Mouse (Mus musculus): ENCODE measurements around the gene Asb3.
A peak's percentile ranks its signal among the peaks of the same experiment; 100 is the strongest.

The Asb3 gene

DNA sequence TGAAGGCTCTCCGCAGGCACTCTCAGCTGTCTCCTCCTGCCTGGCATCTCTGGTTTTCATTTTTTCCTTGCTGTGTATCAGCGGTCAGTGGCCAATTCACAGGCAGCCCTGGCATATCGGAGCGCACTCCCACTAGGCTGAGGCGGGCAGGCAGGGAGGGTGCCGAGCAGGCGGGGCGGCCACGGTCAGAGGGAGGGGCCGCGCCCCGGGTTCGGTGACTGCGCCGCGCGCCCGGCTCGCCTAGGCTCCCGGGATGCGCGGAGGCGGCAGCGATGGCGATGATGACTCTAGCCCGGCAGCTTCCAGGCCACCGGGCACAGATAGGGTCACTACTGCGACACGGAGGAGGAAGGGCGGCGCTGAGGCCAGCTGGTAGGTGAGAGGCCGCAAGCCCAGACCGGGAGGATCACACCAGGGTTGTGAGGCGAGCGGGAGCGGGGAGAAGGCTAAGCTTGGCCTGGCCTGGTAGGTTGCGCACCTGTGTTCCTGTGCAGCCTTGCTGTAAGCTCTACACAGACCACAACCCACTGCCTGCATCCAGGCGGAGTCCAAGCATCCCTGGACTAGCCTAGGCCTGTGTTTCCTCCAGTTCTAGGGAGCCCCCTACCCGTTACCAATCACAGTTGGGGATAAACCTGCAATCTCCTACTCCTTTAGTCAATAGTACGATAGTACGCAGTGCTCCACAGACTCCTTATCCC lies at the start of gene Asb3, which contains the start of gene Gpr75:
TSS of gene Asb3 (plus strand) at position 246 of the 701 bp plus-strand sequence.
TSS of gene Gpr75 (plus strand) at position 188 of the 701 bp plus-strand sequence.
- peak; percentile 69 for DNase-seq (ENCODE audit: low read depth, low spot score)

GRCm38 (mm10) chr11:30838793-30839192 lies 46.4 kb upstream of the Asb3 start:
- DNase-seq (ENCODE audit: low read depth, low spot score), result no peak

- no peak for DNase-seq (ENCODE audit: low read depth, low spot score)
Measured at GRCm38 (mm10) chr11:30844355-30844754, 40.9 kb upstream of the Asb3 start.

DNA sequence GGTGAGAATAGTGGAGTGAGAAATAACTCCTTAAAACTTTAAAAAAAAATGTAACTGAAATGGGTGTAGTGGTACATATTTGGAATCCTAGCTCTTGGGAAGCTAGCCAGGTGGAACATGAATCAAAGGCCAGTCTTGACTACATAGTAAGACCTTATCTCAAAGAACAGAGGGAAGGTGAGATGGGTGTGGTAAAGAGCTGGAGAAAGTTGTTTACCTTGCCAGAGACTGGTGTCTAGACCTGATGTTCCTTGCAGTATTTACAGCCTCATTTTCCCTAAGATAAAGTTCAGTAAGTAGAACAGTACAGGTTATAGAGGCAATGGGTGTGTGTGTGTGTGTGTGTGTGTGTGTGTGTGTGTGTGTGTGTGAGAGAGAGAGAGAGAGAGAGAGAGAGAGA lies 12.8 kb upstream of the Asb3 start:
- DNase-seq (ENCODE audit: low read depth, low spot score), result no peak

- DNase-seq (ENCODE audit: low read depth, low spot score), result no peak
Measured at GRCm38 (mm10) chr11:30888153-30888552, 2.9 kb downstream of the Asb3 start.

DNA sequence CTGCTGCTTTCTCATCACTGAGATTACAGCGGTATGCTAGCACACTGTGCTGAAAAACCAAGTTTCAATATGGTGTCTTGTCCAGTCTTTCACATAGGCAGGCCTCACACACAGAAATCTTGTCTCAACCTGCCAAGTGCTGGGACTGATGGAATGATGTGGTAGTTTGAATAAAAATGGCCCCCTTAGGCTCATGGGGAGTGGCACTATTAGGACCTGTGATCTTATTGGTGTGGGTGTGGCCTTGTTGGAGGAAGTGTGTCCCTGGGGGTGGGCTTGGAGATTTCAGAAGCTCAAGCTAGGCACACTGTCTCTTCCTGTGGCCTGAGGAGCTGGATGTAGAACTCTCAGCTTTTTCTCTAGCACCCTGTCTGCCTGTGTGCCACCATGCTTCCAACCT lies 11.0 kb downstream of the Asb3 start:
- peak; percentile 58 for DNase-seq (ENCODE audit: low read depth, low spot score)

GRCm38 (mm10) chr11:30899312-30899711 lies 14.1 kb downstream of the Asb3 start:
- DNase-seq (ENCODE audit: low read depth, low spot score), result no peak

GRCm38 (mm10) chr11:30912311-30912710 lies 27.1 kb downstream of the Asb3 start:
- DNase-seq (ENCODE audit: low read depth, low spot score), result no peak

DNA sequence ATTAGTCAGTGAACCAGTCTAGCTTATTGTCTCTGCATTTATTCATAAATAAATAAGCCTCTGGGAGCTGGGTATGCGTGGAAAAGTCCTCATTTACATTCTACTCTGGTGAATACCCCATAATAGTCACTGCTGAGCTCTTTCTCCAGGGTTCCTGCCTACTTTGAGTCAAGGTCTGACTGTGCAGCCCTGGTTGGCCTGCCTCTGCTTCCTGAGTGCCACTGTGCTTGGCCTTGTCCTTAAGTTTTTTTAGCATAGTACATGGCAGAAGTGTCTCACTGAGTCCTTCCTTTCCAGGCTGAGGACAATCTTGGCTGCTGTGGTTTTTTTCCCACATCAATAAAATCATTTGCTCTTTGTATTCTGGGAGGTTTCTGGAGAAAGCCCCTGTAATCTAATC lies 35.4 kb downstream of the Asb3 start:
- no peak for DNase-seq (ENCODE audit: low read depth, low spot score)

DNA sequence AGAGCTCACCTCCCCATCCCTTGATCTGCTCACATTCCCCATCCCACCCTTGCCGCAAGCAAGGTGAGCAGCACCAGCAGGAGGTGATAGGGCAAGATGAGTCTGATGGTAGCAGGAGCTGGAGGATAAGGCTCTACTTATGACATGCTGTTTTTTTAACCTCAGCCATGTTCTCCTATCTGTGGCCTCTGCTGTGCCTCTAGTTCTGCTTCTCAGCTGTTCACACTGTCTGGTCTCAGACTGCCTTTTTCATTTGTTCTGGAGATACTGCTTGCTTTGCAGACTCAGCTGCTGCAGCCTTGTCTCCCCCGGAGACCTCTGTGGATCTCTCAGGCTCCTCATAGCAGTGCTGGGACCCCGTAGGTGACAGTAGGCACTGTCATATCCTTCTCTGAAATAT lies 38.1 kb downstream of the Asb3 start:
- no peak for DNase-seq (ENCODE audit: low read depth, low spot score)

DNA sequence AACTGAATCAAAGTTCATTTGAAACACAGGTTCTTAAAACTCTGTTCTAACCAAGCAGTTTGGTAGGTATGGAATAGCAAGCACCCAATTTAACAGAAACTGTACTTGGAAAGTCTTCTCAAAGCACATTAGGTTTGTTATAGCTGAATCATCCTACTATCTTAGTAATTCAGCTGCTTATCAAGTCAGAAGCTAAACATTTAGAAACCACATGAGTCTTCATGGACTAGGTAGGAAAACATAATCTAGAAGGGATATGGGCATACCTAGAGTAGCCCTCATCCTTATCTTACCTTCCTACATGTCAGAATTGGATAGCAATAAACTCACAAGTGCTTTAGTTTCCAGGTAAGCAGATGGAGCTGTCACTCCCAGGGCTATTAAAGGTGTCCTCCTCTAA lies 42.9 kb downstream of the Asb3 start:
- no peak for DNase-seq (ENCODE audit: low read depth, low spot score)

GRCm38 (mm10) chr11:30928498-30928897 lies 43.3 kb downstream of the Asb3 start:
- DNase-seq (ENCODE audit: low read depth, low spot score), result no peak

GRCm38 (mm10) chr11:30943522-30943921 lies 58.3 kb downstream of the Asb3 start:
- DNase-seq (ENCODE audit: low read depth, low spot score), result no peak

GRCm38 (mm10) chr11:30952829-30953228 lies 67.6 kb downstream of the Asb3 start:
- no peak for DNase-seq (ENCODE audit: low read depth, low spot score)

DNA sequence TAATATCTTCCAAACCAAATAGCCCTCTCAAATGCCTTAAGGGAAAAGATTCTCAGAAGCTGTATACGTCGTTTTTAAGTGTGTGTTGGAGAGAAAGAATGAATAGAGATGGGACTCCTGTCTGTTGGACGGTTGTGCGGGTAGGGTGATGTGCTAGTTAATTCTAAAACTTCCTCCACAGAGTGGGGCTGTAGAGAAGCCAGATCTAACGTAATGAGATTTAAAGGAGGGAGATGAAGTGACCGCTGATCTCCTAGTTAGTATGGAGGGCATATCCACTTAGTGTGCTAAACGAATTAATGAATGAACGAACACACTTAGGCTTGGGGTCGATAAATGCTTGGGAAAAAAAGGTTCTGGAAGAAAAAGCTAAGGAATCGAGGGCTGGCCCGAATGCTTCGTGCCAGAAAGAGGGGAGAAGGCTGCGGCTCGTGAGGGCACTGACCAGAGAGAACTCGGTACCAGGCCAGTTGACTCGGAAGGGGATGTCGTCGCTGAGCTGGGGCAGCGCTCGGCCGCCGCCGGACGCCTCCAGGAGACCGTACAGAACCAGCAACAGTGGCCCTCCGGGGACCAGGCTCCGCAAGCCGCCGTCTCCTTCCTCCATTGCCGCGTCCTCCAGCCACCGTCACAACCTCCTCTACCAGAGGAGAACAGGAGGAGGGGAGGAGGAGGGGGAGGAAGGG lies 68.4 kb downstream of the Asb3 start:
- DNase-seq (ENCODE audit: low read depth, low spot score), result peak; percentile 15

DNA sequence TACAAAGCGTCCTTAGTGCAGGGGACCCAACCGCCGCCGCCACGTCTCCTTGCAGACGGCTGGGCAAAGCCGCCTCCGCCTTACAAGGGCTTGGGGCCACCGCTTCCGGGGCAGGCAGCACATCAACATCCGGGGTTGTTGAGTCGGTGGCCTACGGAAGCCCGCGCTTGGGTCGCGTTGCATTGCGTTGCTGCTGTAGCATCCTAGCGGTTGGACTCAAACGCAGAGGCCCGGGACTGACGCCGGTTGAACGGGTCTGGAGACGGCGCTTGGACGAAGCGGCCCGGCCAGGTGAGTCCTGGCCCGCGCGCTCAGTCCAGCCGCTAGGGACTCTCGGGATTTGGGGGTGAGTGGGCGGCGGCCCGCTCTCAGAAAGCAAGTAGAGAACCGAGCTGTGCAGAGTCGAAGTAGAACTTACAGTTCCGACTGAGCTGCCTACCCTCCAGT lies 69.1 kb downstream of the Asb3 start, which contains the start of gene Erlec1:
TSS of gene Erlec1 (minus strand) at position 57 of the 447 bp plus-strand sequence.
- DNase-seq (ENCODE audit: low read depth, low spot score), result peak; percentile 90

GRCm38 (mm10) chr11:30985237-30985636 lies 100.0 kb downstream of the Asb3 start:
- DNase-seq (ENCODE audit: low read depth, low spot score), result no peak

DNA sequence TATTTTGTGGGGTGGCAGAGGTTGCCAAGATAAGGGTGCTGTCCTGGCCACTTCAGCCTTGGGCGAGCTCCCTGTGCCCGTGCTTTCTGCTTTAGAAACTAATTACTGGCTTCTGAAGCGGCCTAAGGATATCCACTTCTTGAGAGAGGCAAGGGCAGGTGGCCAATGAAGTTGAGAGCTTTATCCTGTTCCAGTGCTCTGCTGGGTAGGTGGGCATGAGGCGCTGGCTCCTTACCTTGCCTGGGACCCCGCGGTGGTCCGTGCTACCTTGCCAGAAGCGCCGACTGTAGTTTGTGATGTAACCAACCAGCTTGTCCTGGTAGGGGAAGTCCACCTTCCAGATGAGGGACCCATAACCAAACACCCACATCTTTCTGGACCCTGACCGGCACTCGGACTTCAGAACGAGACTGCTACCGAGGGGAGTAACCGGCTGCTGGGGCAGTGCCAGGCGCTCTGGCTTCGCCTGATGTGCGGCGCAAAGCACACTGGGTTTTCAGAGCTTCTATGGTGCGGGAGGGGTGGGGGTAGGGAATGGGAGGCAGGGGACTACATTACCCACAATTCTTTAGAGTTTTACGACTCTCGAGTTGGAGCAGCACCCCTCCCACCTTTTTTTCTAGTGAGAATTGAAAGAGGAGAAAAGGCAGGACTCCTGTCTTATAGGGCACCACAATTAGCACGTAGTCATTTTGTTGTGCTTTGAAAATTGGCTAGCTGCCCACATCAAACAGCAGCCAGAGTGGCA lies 100.8 kb downstream of the Asb3 start, which contains the start of gene Chac2:
TSS of gene Chac2 (minus strand) at position 474 of the 748 bp plus-strand sequence.
- DNase-seq (ENCODE audit: low read depth, low spot score), result peak; percentile 92

DNA sequence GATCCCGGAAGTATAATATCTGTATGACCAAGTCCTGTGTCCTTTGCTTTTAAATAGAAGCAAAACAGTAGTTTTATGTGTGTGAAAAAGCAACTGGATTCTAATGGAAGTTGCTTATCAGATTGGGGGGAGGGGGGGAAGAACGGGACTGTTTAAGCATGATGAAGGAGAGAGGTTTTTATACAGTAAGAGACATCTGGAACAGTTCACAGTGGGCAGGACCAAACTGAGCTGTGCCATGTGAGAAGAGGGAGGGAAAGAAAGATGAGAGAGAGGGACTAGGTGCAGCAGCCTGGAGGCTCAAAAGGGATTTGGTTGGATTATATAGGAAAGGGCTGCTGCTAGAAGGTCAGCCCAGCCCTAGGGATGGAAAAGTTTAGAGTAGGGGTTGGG lies 101.4 kb downstream of the Asb3 start:
- DNase-seq (ENCODE audit: low read depth, low spot score), result peak; percentile 32

- no peak for DNase-seq (ENCODE audit: low read depth, low spot score)
Measured at GRCm38 (mm10) chr11:30996670-30997069, 111.5 kb downstream of the Asb3 start.

DNA sequence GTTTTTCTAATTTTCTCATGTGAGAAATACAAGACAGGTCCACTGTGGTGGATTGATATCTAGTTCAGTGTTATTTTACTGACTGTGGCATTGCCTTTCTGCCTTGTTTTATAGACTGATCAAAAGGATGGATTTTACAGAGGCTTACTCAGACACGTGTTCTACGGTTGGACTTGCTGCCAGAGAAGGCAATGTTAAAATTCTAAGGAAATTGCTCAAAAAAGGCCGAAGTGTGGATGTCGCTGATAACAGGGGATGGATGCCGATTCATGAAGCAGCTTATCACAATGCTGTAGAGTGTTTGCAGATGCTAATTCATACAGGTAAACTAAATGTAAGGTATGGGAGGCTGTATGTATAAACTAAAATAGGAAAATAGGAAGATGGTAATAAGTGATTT lies 113.0 kb downstream of the Asb3 start:
- no peak for DNase-seq (ENCODE audit: low read depth, low spot score)

GRCm38 (mm10) chr11:30998704-30999103 lies 113.5 kb downstream of the Asb3 start:
- DNase-seq (ENCODE audit: low read depth, low spot score), result no peak

Data from ES-CJ7 (cell line).